Mouse (Mus musculus): ENCODE data around the gene Gm20821.
"Not testable (repeated sequence)": the region's sequence is repeated elsewhere in the genome, so short reads cannot be mapped to it uniquely, and the experiment has no call there.

Gene Gm20821

DNA sequence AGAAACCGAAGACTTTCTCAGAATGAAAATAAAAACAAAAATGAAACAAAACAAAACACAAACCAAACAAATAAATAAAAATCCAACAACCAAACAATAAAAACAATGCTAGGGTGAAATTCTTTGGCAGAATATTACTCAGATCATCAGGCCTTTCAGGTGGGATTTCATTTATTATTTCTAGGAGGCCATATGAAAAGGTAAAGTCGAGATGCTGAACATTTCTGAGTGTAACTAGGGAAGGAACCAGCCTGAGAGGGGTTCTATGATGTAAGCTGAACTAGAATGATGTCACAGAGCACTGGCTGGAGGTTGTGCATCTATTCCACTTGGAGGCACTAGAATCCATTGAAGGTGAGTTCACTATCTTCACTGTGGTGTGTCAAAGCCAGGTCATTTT, at the start of gene Gm20821:
Gm20821 (plus strand) TSS at position 301 of the 400 bp plus-strand sequence.
- DNase-seq (ENCODE audit: low spot score), result not testable (repeated sequence)
